Mouse (Mus musculus): ENCODE measurements around the gene Rbfox1. TPM values are rescaled to one million over a fixed set of nuclear protein-coding genes. Genes with fewer than 3 reads are reported as not detected.

The Rbfox1 gene
- total and polyA plus RNA-seq, 3 experiments, result not detected

DNA sequence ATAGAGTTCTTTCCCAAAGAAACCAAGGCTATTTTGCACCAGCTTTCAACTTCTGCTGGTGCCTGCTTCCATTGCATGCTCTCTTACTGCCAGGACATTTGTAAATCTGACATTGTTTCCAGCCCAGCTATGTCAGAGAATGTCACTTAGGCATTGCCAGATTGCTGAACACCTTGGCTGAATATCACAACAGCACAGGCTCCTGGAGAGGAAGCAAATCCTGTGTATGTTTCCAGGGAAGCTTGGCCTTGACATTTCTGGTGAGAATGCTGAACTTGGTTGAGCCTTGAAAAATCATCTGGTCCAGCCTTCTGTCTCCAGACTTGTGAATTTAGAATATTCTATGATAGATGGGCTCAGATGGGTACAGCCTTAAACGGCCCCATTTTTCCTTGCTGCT lies 1217.3 kb downstream of the Rbfox1 start:
- H3K27me3 ChIP-seq (ENCODE audit: control insufficient read depth in 1 of 2, insufficient read depth in 2 of 2, low read length in 2 of 2), result no peaks in the 10 kb centered on the region
- no peak overlapping the region for H3K4me3 ChIP-seq (ENCODE audit: control insufficient read depth in 1 of 2, insufficient read depth in 1 of 2, low read depth in 2 of 2, low read length in 2 of 2)
- TF ChIP-seq UBTF (IDR thresholded peaks at IDR 0.05; ENCODE audit: borderline replicate concordance, insufficient read depth, low read depth, low read length) (no peak), MYB (IDR thresholded peaks at IDR 0.05; ENCODE audit: low read depth, low read length) (no peak), CHD2 (IDR thresholded peaks at IDR 0.05; ENCODE audit: low read length) (no peak), GABPA (IDR thresholded peaks at IDR 0.05; ENCODE audit: low read depth, low read length) (no peak), ETS1 (IDR thresholded peaks at IDR 0.05; ENCODE audit: low read depth, low read length) (no peak), MYC (IDR thresholded peaks at IDR 0.05; ENCODE audit: low read depth, low read length) (no peak), NRF1 (IDR thresholded peaks at IDR 0.05; ENCODE audit: insufficient read depth, low read depth, low read length, poor library complexity, severe bottlenecking) (no peak), EP300 (IDR thresholded peaks at IDR 0.05; ENCODE audit: low read depth in 1 of 2, low read length in 2 of 2) (no peak), TBP (IDR thresholded peaks at IDR 0.05; ENCODE audit: low read depth, low read length) (no peak), POLR2AphosphoS5 (IDR thresholded peaks at IDR 0.05; ENCODE audit: borderline replicate concordance, low read depth, low read length) (no peak), JUND (IDR thresholded peaks at IDR 0.05; ENCODE audit: low read depth, low read length) (no peak)
- no peak overlapping the region for H3K9ac ChIP-seq (ENCODE audit: control insufficient read depth, low read depth, low read length, poor library complexity, severe bottlenecking)
- DNase-seq (ENCODE audit: low read depth, low spot score), result no peak
- no peaks in the 10 kb centered on the region for H3K9me3 ChIP-seq (replicated peaks; ENCODE audit: insufficient read depth, low read length)
- H3K27ac ChIP-seq (ENCODE audit: control insufficient read depth, low read depth, low read length), result no peak overlapping the region
- no peaks in the 10 kb centered on the region for H3K4me1 ChIP-seq (ENCODE audit: control insufficient read depth in 1 of 2, insufficient read depth in 2 of 2, low read length in 2 of 2)
- H3K79me2 ChIP-seq (ENCODE audit: control insufficient read depth, insufficient read depth, low read length, poor library complexity), result no peaks in the 10 kb centered on the region
- H3K36me3 ChIP-seq (ENCODE audit: control insufficient read depth in 1 of 2, insufficient read depth in 2 of 2, low read length in 2 of 2), result no peaks in the 10 kb centered on the region

- Histone ChIP-seq H3K4me3 (ENCODE audit: control insufficient read depth in 1 of 2, insufficient read depth in 1 of 2, low read depth in 2 of 2, low read length in 2 of 2) (no peak overlapping the region), H3K4me1 (ENCODE audit: control insufficient read depth in 1 of 2, insufficient read depth in 2 of 2, low read length in 2 of 2) (no peaks in the 10 kb centered on the region), H3K27me3 (ENCODE audit: control insufficient read depth in 1 of 2, insufficient read depth in 2 of 2, low read length in 2 of 2) (no peaks in the 10 kb centered on the region), H3K79me2 (ENCODE audit: control insufficient read depth, insufficient read depth, low read length, poor library complexity) (no peaks in the 10 kb centered on the region), H3K36me3 (ENCODE audit: control insufficient read depth in 1 of 2, insufficient read depth in 2 of 2, low read length in 2 of 2) (no peaks in the 10 kb centered on the region), H3K9me3 (replicated peaks; ENCODE audit: insufficient read depth, low read length) (no peaks in the 10 kb centered on the region), H3K27ac (ENCODE audit: control insufficient read depth, low read depth, low read length) (no peak overlapping the region), H3K9ac (ENCODE audit: control insufficient read depth, low read depth, low read length, poor library complexity, severe bottlenecking) (no peak overlapping the region)
- DNase-seq (ENCODE audit: low read depth, low spot score), result no peak
- no peak for TF ChIP-seq MAFK (IDR thresholded peaks at IDR 0.05; ENCODE audit: borderline replicate concordance, low read depth, low read length)
- TF ChIP-seq CTCF (IDR thresholded peaks at IDR 0.05 in 2 of 3, conservative IDR thresholded peaks at IDR 0.05 in 1 of 3; ENCODE audit: control insufficient read depth in 1 of 3, insufficient read depth in 1 of 3, low read depth in 2 of 3, low read length in 3 of 3, poor library complexity in 1 of 3, severe bottlenecking in 1 of 3), result no peak
- no peak for TF ChIP-seq MYC (IDR thresholded peaks at IDR 0.05; ENCODE audit: low read depth, low read length)
- no peak for TF ChIP-seq TAL1 (IDR thresholded peaks at IDR 0.05; ENCODE audit: low read length)
- TF ChIP-seq NRF1 (IDR thresholded peaks at IDR 0.05; ENCODE audit: insufficient read depth, low read depth, low read length, poor library complexity, severe bottlenecking), result no peak
- TF ChIP-seq USF2 (IDR thresholded peaks at IDR 0.05; ENCODE audit: borderline replicate concordance in 1 of 2, insufficient read depth in 1 of 2, low read depth in 1 of 2, low read length in 2 of 2), result no peak
- no peak for TF ChIP-seq E2F4 (IDR thresholded peaks at IDR 0.05; ENCODE audit: borderline replicate concordance, low read depth, low read length)
- no peak for TF ChIP-seq ZNF384 (IDR thresholded peaks at IDR 0.05; ENCODE audit: low read depth, low read length)
- TF ChIP-seq KAT2A (conservative IDR thresholded peaks at IDR 0.05; ENCODE audit: low read depth, low read length), result no peak
- TF ChIP-seq HCFC1 (IDR thresholded peaks at IDR 0.05; ENCODE audit: low read depth, low read length), result no peak
- no peak for TF ChIP-seq RCOR1 (IDR thresholded peaks at IDR 0.05; ENCODE audit: low read depth, low read length)
- no peak for TF ChIP-seq ETS1 (IDR thresholded peaks at IDR 0.05; ENCODE audit: low read depth, low read length)
- TF ChIP-seq SMC3 (IDR thresholded peaks at IDR 0.05; ENCODE audit: low read depth, low read length), result no peak
- TF ChIP-seq TBP (IDR thresholded peaks at IDR 0.05; ENCODE audit: low read depth, low read length), result no peak
- no peak for TF ChIP-seq POLR2A (IDR thresholded peaks at IDR 0.05; ENCODE audit: control insufficient read depth in 1 of 2, insufficient read depth in 1 of 2, low read depth in 1 of 2, low read length in 2 of 2, poor library complexity in 1 of 2)
- no peak for TF ChIP-seq NELFE (IDR thresholded peaks at IDR 0.05; ENCODE audit: low read depth, low read length)
- TF ChIP-seq MXI1 (IDR thresholded peaks at IDR 0.05; ENCODE audit: low read depth, low read length), result no peak
- no peak for TF ChIP-seq USF1 (IDR thresholded peaks at IDR 0.05; ENCODE audit: low read depth, low read length)
- no peak for TF ChIP-seq CHD1 (IDR thresholded peaks at IDR 0.05; ENCODE audit: low read depth, low read length)
Measured at GRCm38 (mm10) chr16:7103301-7103700, 1218.1 kb downstream of the Rbfox1 start.
